ENCODE assay signal across 8 mouse cellular contexts in the genomic region with DNA sequence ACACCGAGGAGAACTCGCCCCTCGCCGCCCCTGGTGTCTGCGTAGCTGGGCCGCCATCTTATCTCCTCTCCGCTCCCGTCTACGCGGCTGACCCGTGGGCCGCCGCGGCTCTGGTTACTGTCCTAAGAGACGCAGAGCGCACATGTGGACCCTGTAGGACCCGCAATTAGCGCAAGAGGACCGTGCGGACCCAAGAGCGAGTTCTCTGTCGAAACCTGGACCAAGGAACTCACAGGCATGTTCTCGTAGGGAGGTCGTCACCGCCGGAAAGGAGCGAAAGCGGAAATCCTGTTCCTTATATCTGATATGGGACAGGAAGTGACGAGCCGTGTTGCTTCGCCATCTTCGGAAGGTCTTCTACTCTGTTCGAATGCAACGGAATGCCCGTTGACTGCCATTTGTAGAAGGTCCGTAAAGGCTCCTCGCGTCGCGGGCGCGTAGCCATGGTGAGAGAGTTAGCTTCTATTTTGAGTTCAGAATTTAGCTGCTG. TPM values are rescaled to one million over a fixed set of nuclear protein-coding genes. Genes with fewer than 3 reads are reported as not detected.
DNase-seq lines count a peak whose midpoint lies in the region; ATAC-seq and TF ChIP-seq lines count a peak whose summit lies in the region.

A gene (minus strand): TSS at position 275 of the 490 bp plus-strand sequence.
A gene (plus strand): TSS at position 319 of the 490 bp plus-strand sequence.

- no peaks in the 10 kb centered on the region for H3K27me3 ChIP-seq in heart, embryonic 11.5 days (ENCODE audit: control insufficient read depth, insufficient read depth, low read length)
- no peaks in the 10 kb centered on the region for H3K27me3 ChIP-seq in kidney, embryonic 16.5 days (ENCODE audit: insufficient read depth, low read length)
- no peaks in the 10 kb centered on the region for H3K27me3 ChIP-seq in liver, adult 2 months (ENCODE audit: control insufficient read depth, insufficient read depth, low read length)
- H3K27me3 ChIP-seq in myocyte (ENCODE audit: control insufficient read depth, insufficient read depth, insufficient read length) = no peaks in the 10 kb centered on the region
- no peaks in the 10 kb centered on the region for H3K27me3 ChIP-seq in splenic B cell, adult 2 months (ENCODE audit: control insufficient read depth, insufficient read depth, low read length, poor library complexity, severe bottlenecking)

- peak within 1 kb of the TSS; percentile 93 for H3K9ac ChIP-seq in heart, embryonic 11.5 days (ENCODE audit: low read depth, low read length)
- peak within 1 kb of the TSS; percentile 91 for H3K9ac ChIP-seq in kidney, embryonic 16.5 days (replicated peaks; ENCODE audit: low read length)
- peak within 1 kb of the TSS; percentile 98 for H3K9ac ChIP-seq in liver, adult 2 months (ENCODE audit: low read depth, low read length)

- ATAC-seq in erythroblast, adult 5-6 weeks (replicated peaks; ENCODE audit: low FRiP score, poor library complexity, severe bottlenecking) = peak; percentile 98
- ATAC-seq in heart, embryonic 11.5 days (replicated peaks; ENCODE audit: insufficient number of reproducible peaks, low FRiP score, low TSS enrichment) = peak; percentile 79
- ATAC-seq in kidney, embryonic 16.5 days (ENCODE audit: low FRiP score, low TSS enrichment) = peak; percentile 95

- H3K4me1 ChIP-seq in heart, embryonic 11.5 days (ENCODE audit: control insufficient read depth, insufficient read depth, low read length) = peaks cover 12% of the 10 kb centered on the region
- peaks cover 24% of the 10 kb centered on the region for H3K4me1 ChIP-seq in kidney, embryonic 16.5 days (ENCODE audit: insufficient read depth, low read length)
- H3K4me1 ChIP-seq in liver, adult 2 months (ENCODE audit: control insufficient read depth, insufficient read depth, low read length) = peaks cover 11% of the 10 kb centered on the region

- H3K9me3 ChIP-seq in heart, embryonic 11.5 days (replicated peaks; ENCODE audit: control insufficient read depth, low read length) = no peaks in the 10 kb centered on the region
- no peaks in the 10 kb centered on the region for H3K9me3 ChIP-seq in kidney, embryonic 16.5 days (ENCODE audit: low read length)

- DNase-seq in B cell, adult 2 months = peak; percentile 90 to 93
- peak; percentile 99 for DNase-seq in brain, adult 2 months (ENCODE audit: low read depth, low spot score)
- DNase-seq in liver, adult 2 months (ENCODE audit: extremely low read depth, low read depth, low spot score) = peak; percentile 93
- peak; percentile 97 for DNase-seq in splenic B cell, adult 2 months (ENCODE audit: low read depth, low spot score)

- H3ac ChIP-seq in myocyte (ENCODE audit: control insufficient read depth, insufficient read length) = peak within 1 kb of the TSS; percentile 47

- H3K36me3 ChIP-seq in heart, embryonic 11.5 days (ENCODE audit: control insufficient read depth, insufficient read depth, low read length) = peaks cover 14% of the 10 kb centered on the region
- H3K36me3 ChIP-seq in kidney, embryonic 16.5 days (ENCODE audit: insufficient read depth, low read length) = peaks cover 42% of the 10 kb centered on the region
- peaks cover 36% of the 10 kb centered on the region for H3K36me3 ChIP-seq in liver, adult 2 months (ENCODE audit: control insufficient read depth, insufficient read depth, low read length)
- peaks cover 40% of the 10 kb centered on the region for H3K36me3 ChIP-seq in myocyte (ENCODE audit: control insufficient read depth, insufficient read depth)
- H3K36me3 ChIP-seq in splenic B cell, adult 2 months (ENCODE audit: control insufficient read depth, insufficient read depth, low read length, poor library complexity, severe bottlenecking) = peaks cover 10% of the 10 kb centered on the region

- no peak for TF ChIP-seq CTCF in liver, adult 2 months (IDR thresholded peaks at IDR 0.05; ENCODE audit: low read depth, low read length)

- peaks cover 9% of the 10 kb centered on the region; the same call in 1 of the 2 replicates for H3K79me2 ChIP-seq in liver, adult 2 months (ENCODE audit: control insufficient read depth, insufficient read depth, low read length)
- peaks cover 29% of the 10 kb centered on the region for H3K79me2 ChIP-seq in myocyte (ENCODE audit: control insufficient read depth, insufficient read depth)

- peak within 1 kb of the TSS; percentile 88 for H3K4me2 ChIP-seq in heart, embryonic 11.5 days
- H3K4me2 ChIP-seq in kidney, embryonic 16.5 days (replicated peaks; ENCODE audit: low read depth, low read length) = peak within 1 kb of the TSS; percentile 99
- H3K4me2 ChIP-seq in myocyte (ENCODE audit: low read depth) = peak within 1 kb of the TSS; percentile 99

- peak within 1 kb of the TSS; percentile 88 for H3K4me3 ChIP-seq in heart, embryonic 11.5 days (ENCODE audit: low read depth, low read length)
- peak within 1 kb of the TSS; percentile 90 for H3K4me3 ChIP-seq in kidney, embryonic 16.5 days (ENCODE audit: low read length)
- H3K4me3 ChIP-seq in liver, adult 2 months (ENCODE audit: insufficient read depth, low read depth, low read length) = peak within 1 kb of the TSS; percentile 98
- peak within 1 kb of the TSS; percentile 84 for H3K4me3 ChIP-seq in myocyte

- H3K27ac ChIP-seq in heart, embryonic 11.5 days (ENCODE audit: low read depth, low read length) = peak within 1 kb of the TSS; percentile 93
- H3K27ac ChIP-seq in kidney, embryonic 16.5 days (ENCODE audit: low read length) = peak within 1 kb of the TSS; percentile 91
- peak within 1 kb of the TSS; percentile 97 for H3K27ac ChIP-seq in liver, adult 2 months (replicated peaks; ENCODE audit: insufficient read depth, low read depth, low read length)

- peak; percentile 84 for TF ChIP-seq POLR2A in liver, adult 2 months (IDR thresholded peaks at IDR 0.05; ENCODE audit: extremely low read depth, insufficient read depth, low read length)
- peak; percentile 95 for TF ChIP-seq POLR2A in myocyte (IDR thresholded peaks at IDR 0.05; ENCODE audit: insufficient read length, low read depth)

- WGBS in heart, embryonic 11.5 days (ENCODE audit: insufficient replicate concordance) = under 1% methylated on average over 42 of the region's 42 CpGs
- under 1% methylated on average over 42 of the region's 42 CpGs for WGBS in kidney, embryonic 16.5 days
- WGBS in liver, adult 2 months = under 1% methylated on average over 42 of the region's 42 CpGs

TF ChIP-seq in myocyte, 11 proteins besides CTCF, POLR2A, EP300 and RAD21:
- no peak for TF ChIP-seq REST (IDR thresholded peaks at IDR 0.05; ENCODE audit: insufficient read depth, insufficient read length)
- TF ChIP-seq CEBPB (IDR thresholded peaks at IDR 0.05; ENCODE audit: insufficient read depth, poor library complexity, severe bottlenecking) = no peak
- peak; percentile 72 for TF ChIP-seq SRF (IDR thresholded peaks at IDR 0.05; ENCODE audit: control insufficient read depth, insufficient read length, low read depth)
- peak; percentile 98 for TF ChIP-seq POLR2AphosphoS2 (IDR thresholded peaks at IDR 0.05; ENCODE audit: insufficient read length, low read depth)
- TF ChIP-seq TCF12 (IDR thresholded peaks at IDR 0.05; ENCODE audit: insufficient read depth, poor library complexity, severe bottlenecking) = no peak

RNA-seq across cellular contexts. Expression of the first gene that starts in this region (rescaled TPM):
- 686 and 1,022 TPM in 2 replicates for total RNA-seq in erythroblast, adult 5-6 weeks (2015; ENCODE audit: low replicate concordance)
- 662 and 738 TPM in 2 replicates for total RNA-seq in erythroblast, adult 5-6 weeks (2017; ENCODE audit: low replicate concordance)
- polyA plus RNA-seq in heart, embryonic 11.5 days (2014; fragmentation: Nextera tagmentation; extraction: Ambion mirVana) = 1,012 and 1,016 TPM in 2 replicates
- polyA plus RNA-seq in kidney, embryonic 16.5 days (2015; fragmentation: Nextera tagmentation; extraction: Ambion mirVana) = 1,193 and 1,390 TPM in 2 replicates
- total RNA-seq in liver, adult 2 months (2014; rRNA removed) = 904 and 942 TPM in 2 replicates
- 220 and 226 TPM in 2 replicates for polyA plus RNA-seq in liver, adult 2 months (2012; rRNA removed)
- 3,699 TPM for polyA plus RNA-seq in myocyte (2012; fragmentation: generic; extraction: Trizol)

RNA-seq across cellular contexts. Expression of the second gene that starts in this region (rescaled TPM):
- total RNA-seq in erythroblast, adult 5-6 weeks (2015; ENCODE audit: low replicate concordance) = 0.77 and 1.5 TPM in 2 replicates
- total RNA-seq in erythroblast, adult 5-6 weeks (2017; ENCODE audit: low replicate concordance) = 0.84 TPM in 1 of 2 replicates, not detected in the other
- 16.6 and 21.8 TPM in 2 replicates for polyA plus RNA-seq in heart, embryonic 11.5 days (2014; fragmentation: Nextera tagmentation; extraction: Ambion mirVana)
- 37.2 and 42.6 TPM in 2 replicates for polyA plus RNA-seq in kidney, embryonic 16.5 days (2015; fragmentation: Nextera tagmentation; extraction: Ambion mirVana)
- 4.8 and 5.2 TPM in 2 replicates for total RNA-seq in liver, adult 2 months (2014; rRNA removed)
- 3.0 and 3.4 TPM in 2 replicates for polyA plus RNA-seq in liver, adult 2 months (2012; rRNA removed)
- polyA plus RNA-seq in myocyte (2012; fragmentation: generic; extraction: Trizol) = 28.1 TPM

Comparison
In these comparisons a context has a peak if more than half of its experiments do, and no peak if none do; other contexts are left out.
1. Peak in every context shown above with its lines: DNase-seq, ATAC-seq, H3K4me3 ChIP-seq and H3K27ac ChIP-seq.